Mouse (Mus musculus): ENCODE results near the gene Arglu1. TPM values are rescaled to one million over a fixed set of nuclear protein-coding genes. Genes with fewer than 3 reads are reported as not detected.
A peak's percentile ranks its signal among the peaks of the same experiment; 100 is the strongest.

Gene Arglu1
- 10 to 100 TPM; 52.6 to 81.2 TPM for total RNA-seq (2021)
- long read RNA-seq, experiment 1, transcript Arglu1-204 (3 exons, 3,559 nt), result minor isoform, 6 of 100 reads
- long read RNA-seq, experiment 1, transcript Arglu1-201 (4 exons, 3,197 nt), result major isoform, 35 of 100 reads
- long read RNA-seq, experiment 1, partial matches to known transcripts, result 13 of 100 reads
- long read RNA-seq, experiment 1, other reads (novel, unspliced or antisense), result 45 of 100 reads
- long read RNA-seq, experiment 2, transcript Arglu1-204 (3 exons, 3,559 nt), result minor isoform, 6 of 67 reads
- long read RNA-seq, experiment 2, transcript Arglu1-201 (4 exons, 3,197 nt), result major isoform, 37 of 67 reads
- long read RNA-seq, experiment 2, partial matches to known transcripts, result 2 of 67 reads
- long read RNA-seq, experiment 2, other reads (novel, unspliced or antisense), result 22 of 67 reads

GRCm38 (mm10) chr8:8690146-8691092 lies at the start of gene Arglu1:
Arglu1 (minus strand) TSS chr8:8690521.
- DNase-seq, result peak; percentile 99

GRCm38 (mm10) chr8:8737271-8737670 lies 47.0 kb upstream of the Arglu1 start:
- DNase-seq, result no peak

GRCm38 (mm10) chr8:8736826-8737225 lies 46.5 kb upstream of the Arglu1 start:
- no peak for DNase-seq

GRCm38 (mm10) chr8:8733804-8734203 lies 43.5 kb upstream of the Arglu1 start:
- DNase-seq, result peak; percentile 32

GRCm38 (mm10) chr8:8728643-8729042 lies 38.3 kb upstream of the Arglu1 start:
- DNase-seq, result no peak

- no peak for DNase-seq
Measured at GRCm38 (mm10) chr8:8726547-8726946, 36.2 kb upstream of the Arglu1 start.

- DNase-seq, result no peak
Measured at GRCm38 (mm10) chr8:8704813-8705212, 14.5 kb upstream of the Arglu1 start.

GRCm38 (mm10) chr8:8703668-8704067 lies 13.3 kb upstream of the Arglu1 start:
- no peak for DNase-seq

- DNase-seq, result no peak
Measured at GRCm38 (mm10) chr8:8700821-8701220, 10.5 kb upstream of the Arglu1 start.

- no peak for DNase-seq
Measured at GRCm38 (mm10) chr8:8700229-8700628, 9.9 kb upstream of the Arglu1 start.

- peak; percentile 77 for DNase-seq
Measured at GRCm38 (mm10) chr8:8689454-8690145, 721 bp downstream of the Arglu1 start.

GRCm38 (mm10) chr8:8688823-8689453 lies 1.4 kb downstream of the Arglu1 start:
- DNase-seq, result no peak

GRCm38 (mm10) chr8:8685517-8685916 lies 4.8 kb downstream of the Arglu1 start:
- DNase-seq, result no peak

- no peak for DNase-seq
Measured at GRCm38 (mm10) chr8:8682697-8683096, 7.6 kb downstream of the Arglu1 start.

- no peak for DNase-seq
Measured at GRCm38 (mm10) chr8:8678236-8678635, 12.1 kb downstream of the Arglu1 start.

- DNase-seq, result no peak
Measured at GRCm38 (mm10) chr8:8674864-8675263, 15.5 kb downstream of the Arglu1 start.

GRCm38 (mm10) chr8:8661759-8662138 lies 28.6 kb downstream of the Arglu1 start:
- peak; percentile 93 for DNase-seq

- DNase-seq, result peak; percentile 98
Measured at GRCm38 (mm10) chr8:8661103-8661758, 29.1 kb downstream of the Arglu1 start, which contains the start of gene Efnb2. Efnb2 (minus strand) TSS chr8:8661242.

GRCm38 (mm10) chr8:8660307-8661098 lies 29.8 kb downstream of the Arglu1 start:
- no peak for DNase-seq

All from adrenal gland, postnatal 10 days (tissue).